Mouse (Mus musculus): ENCODE results near the gene Pomt1. TPM values are rescaled to one million over a fixed set of nuclear protein-coding genes. Genes with fewer than 3 reads are reported as not detected.

The Pomt1 gene
- 26.6 and 29.7 TPM in 2 replicates for polyA plus RNA-seq (2016; fragmentation: Nextera tagmentation; extraction: Ambion mirVana)

GRCm38 (mm10) chr2:32235886-32236759 lies at the start of gene Pomt1:
Gene Pomt1, plus strand, starts transcription at chr2:32236590.
- Histone ChIP-seq H3K4me3 (peak within 1 kb of the TSS; percentile 79), H3K27ac (peak within 1 kb of the TSS; percentile 91), H3K27me3 (ENCODE audit: poor library complexity, severe bottlenecking) (no peaks in the 10 kb centered on the region), H3K36me3 (replicated peaks) (peaks cover 61% of the 10 kb centered on the region), H3K4me1 (peaks cover 26% of the 10 kb centered on the region), H3K9me3 (no peaks in the 10 kb centered on the region)
- under 1% methylated on average over 54 of the region's 54 CpGs for WGBS
- peak; percentile 92 for DNase-seq (ENCODE audit: extremely low spot score, low spot score)

DNA sequence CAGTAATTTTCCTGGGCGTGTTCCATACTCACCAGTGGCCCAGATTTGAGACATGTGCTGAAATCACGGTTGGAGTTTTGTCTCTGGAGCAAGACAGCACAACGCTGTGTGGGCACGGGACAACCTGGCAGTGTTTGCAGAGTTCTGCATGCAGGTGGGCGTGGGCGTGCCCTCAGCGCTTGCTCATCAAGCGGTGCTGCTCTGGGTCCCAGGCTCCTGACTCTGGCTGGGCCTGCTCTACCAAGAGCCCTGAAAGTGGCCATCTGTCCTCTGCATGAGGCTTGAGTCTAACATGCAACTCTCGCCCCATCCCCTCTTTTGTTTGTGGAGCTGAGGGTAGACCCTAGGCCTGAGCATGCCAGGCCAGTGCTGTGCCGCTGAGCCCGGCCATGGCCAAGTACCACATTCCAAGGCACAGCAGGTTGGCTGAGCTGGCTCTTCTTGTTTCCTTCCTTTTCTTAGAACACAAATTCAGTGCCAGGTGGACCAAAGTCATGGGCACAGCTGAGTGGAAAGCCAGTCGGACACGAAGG lies 49.3 kb upstream of the Pomt1 start:
- Histone ChIP-seq H3K27ac (no peak overlapping the region), H3K4me1 (peaks cover 8% of the 10 kb centered on the region), H3K36me3 (replicated peaks) (peaks cover 99% of the 10 kb centered on the region), H3K4me3 (no peak overlapping the region), H3K9me3 (no peaks in the 10 kb centered on the region), H3K27me3 (ENCODE audit: poor library complexity, severe bottlenecking) (no peaks in the 10 kb centered on the region)
- DNase-seq (ENCODE audit: extremely low spot score, low spot score), result no peak
- WGBS, result 97% methylated on average over 13 of the region's 13 CpGs

DNA sequence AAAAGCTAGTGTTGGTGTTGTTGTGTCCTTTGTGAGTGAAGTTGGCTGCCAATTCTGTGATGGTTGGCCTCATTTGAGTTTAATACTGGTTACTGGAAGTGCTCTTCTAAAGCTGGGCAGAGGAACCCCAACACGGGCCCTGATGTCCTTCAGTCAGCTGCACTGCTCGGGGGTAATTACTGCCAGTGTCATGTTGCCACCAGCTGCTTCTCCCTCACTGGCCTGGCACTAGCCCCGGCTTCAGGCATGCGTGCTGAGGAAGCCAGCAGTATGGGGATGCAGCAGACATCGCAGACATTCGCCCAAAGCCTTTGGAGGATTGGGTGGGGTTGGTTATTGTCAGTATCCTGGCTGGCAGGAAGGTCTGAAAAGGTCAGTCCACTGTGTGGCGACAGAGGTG lies 48.7 kb upstream of the Pomt1 start:
- 91% methylated on average over 7 of the region's 7 CpGs for WGBS

DNA sequence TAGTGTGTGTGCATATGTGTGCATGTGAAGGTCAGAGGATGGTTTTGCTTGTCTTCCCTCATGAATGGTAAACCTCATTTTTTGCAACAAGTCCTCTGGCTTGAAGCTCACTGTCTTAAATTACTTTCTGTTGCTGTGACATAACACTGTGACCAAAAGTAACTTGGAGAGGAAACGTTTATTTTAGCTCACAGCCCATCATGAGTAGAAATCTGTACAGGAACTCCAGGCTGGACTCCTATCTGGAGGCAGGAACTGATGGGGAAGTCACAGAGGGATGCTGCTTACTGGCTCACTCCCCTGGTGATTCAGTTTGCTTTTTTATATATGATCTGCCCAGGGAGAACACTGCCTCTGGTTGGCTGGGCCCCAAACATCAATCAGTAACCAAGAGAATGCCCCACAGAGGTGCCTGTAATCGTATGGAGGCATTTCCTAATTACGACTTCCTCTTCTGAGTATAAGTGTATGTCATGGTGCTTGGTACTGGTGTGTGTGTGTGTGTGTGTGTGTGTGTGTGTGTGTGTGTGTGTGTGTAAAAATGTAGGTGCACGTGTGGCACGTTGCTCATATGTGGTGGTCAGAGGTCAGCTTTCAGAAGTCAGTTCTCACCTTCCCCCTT lies 47.2 kb upstream of the Pomt1 start:
- no peak for DNase-seq (ENCODE audit: extremely low spot score, low spot score)
- no peaks in the 10 kb centered on the region for H3K9me3 ChIP-seq
- H3K4me1 ChIP-seq, result no peaks in the 10 kb centered on the region
- WGBS, result 92% methylated on average over 5 of the region's 5 CpGs
- H3K27ac ChIP-seq, result no peak overlapping the region
- H3K27me3 ChIP-seq (ENCODE audit: poor library complexity, severe bottlenecking), result no peaks in the 10 kb centered on the region
- H3K36me3 ChIP-seq (replicated peaks), result peaks cover 99% of the 10 kb centered on the region
- no peak overlapping the region for H3K4me3 ChIP-seq

More for the DNA sequence above, 48.7 kb upstream of the Pomt1 start:
- Histone ChIP-seq H3K4me1 (peaks cover 2% of the 10 kb centered on the region), H3K36me3 (replicated peaks) (peaks cover 99% of the 10 kb centered on the region), H3K27ac (no peak overlapping the region), H3K4me3 (no peak overlapping the region), H3K9me3 (no peaks in the 10 kb centered on the region), H3K27me3 (ENCODE audit: poor library complexity, severe bottlenecking) (no peaks in the 10 kb centered on the region)
- no peak for DNase-seq (ENCODE audit: extremely low spot score, low spot score)

DNA sequence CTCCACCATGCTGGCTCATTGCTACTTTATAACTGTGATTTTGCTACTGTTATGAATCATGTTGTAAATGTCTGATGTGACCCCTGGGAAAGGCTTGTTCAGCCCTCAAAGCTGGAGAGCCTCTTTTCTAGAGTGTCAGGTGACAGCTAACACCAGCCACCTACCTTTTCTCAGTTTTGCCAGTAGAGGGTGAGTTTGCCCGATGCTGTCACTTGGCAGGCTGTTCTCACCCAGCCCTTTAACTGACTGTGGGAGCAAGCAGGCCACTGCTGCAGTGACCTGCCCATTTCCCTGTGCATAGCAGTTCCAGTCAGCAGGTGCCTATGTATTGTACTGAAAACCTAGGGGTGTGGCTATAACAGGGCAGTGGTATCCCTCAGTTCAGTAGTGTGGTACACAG lies 45.8 kb upstream of the Pomt1 start:
- DNase-seq (ENCODE audit: extremely low spot score, low spot score), result no peak
- H3K27me3 ChIP-seq (ENCODE audit: poor library complexity, severe bottlenecking), result no peaks in the 10 kb centered on the region
- peaks cover 99% of the 10 kb centered on the region for H3K36me3 ChIP-seq (replicated peaks)
- H3K9me3 ChIP-seq, result no peaks in the 10 kb centered on the region
- no peaks in the 10 kb centered on the region for H3K4me1 ChIP-seq
- H3K27ac ChIP-seq, result no peak overlapping the region
- whole genome bisulfite sequencing, result 89% methylated on average over 1 of the region's 1 CpGs
- no peak overlapping the region for H3K4me3 ChIP-seq

- Histone ChIP-seq H3K4me3 (no peak overlapping the region), H3K27me3 (ENCODE audit: poor library complexity, severe bottlenecking) (no peaks in the 10 kb centered on the region), H3K36me3 (replicated peaks) (peaks cover 99% of the 10 kb centered on the region), H3K4me1 (no peaks in the 10 kb centered on the region), H3K27ac (no peak overlapping the region), H3K9me3 (no peaks in the 10 kb centered on the region)
- no peak for DNase-seq (ENCODE audit: extremely low spot score, low spot score)
- WGBS, result 89% methylated on average over 16 of the region's 18 CpGs
Observed at GRCm38 (mm10) chr2:32191872-32192507, 44.4 kb upstream of the Pomt1 start.

- Histone ChIP-seq H3K4me1 (no peaks in the 10 kb centered on the region), H3K27me3 (ENCODE audit: poor library complexity, severe bottlenecking) (no peaks in the 10 kb centered on the region), H3K36me3 (replicated peaks) (peaks cover 100% of the 10 kb centered on the region), H3K4me3 (no peak overlapping the region), H3K27ac (no peak overlapping the region), H3K9me3 (no peaks in the 10 kb centered on the region)
- DNase-seq (ENCODE audit: extremely low spot score, low spot score), result no peak
- WGBS, result 84% methylated on average over 11 of the region's 11 CpGs
Observed at GRCm38 (mm10) chr2:32198977-32199376, 37.4 kb upstream of the Pomt1 start.

- H3K27me3 ChIP-seq (ENCODE audit: poor library complexity, severe bottlenecking), result no peaks in the 10 kb centered on the region
- H3K4me3 ChIP-seq, result no peak overlapping the region
Observed at GRCm38 (mm10) chr2:32200033-32200432, 36.4 kb upstream of the Pomt1 start.

DNA sequence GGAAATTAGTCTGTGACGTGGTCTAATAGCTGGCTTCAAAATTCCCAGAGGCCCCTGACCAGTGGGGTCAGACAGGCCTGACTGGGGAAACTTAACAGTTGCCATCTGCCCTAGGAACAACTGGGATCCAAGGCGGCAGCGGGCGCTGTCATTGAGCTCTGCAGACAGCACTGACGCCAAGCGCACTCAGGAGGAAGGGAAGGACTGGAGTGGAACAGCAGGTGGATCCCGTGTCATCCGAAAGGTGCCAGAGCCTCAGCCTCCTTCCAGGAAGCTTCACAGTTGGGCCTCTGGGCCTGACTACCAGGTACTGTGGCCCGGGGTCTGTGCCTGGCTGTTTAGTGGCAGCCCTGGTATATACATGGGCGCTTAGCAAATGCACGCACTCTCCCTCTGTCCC lies 35.7 kb upstream of the Pomt1 start:
- peaks cover 100% of the 10 kb centered on the region for H3K36me3 ChIP-seq (replicated peaks)

More at GRCm38 (mm10) chr2:32200033-32200432, 36.4 kb upstream of the Pomt1 start:
- Histone ChIP-seq H3K4me1 (no peaks in the 10 kb centered on the region), H3K36me3 (replicated peaks) (peaks cover 100% of the 10 kb centered on the region), H3K27ac (no peak overlapping the region), H3K9me3 (no peaks in the 10 kb centered on the region)
- no peak for DNase-seq (ENCODE audit: extremely low spot score, low spot score)
- WGBS, result 91% methylated on average over 4 of the region's 4 CpGs

GRCm38 (mm10) chr2:32201527-32201926 lies 34.9 kb upstream of the Pomt1 start:
- no peak overlapping the region for H3K4me3 ChIP-seq
- H3K4me1 ChIP-seq, result no peaks in the 10 kb centered on the region
- H3K36me3 ChIP-seq (replicated peaks), result peaks cover 100% of the 10 kb centered on the region
- H3K27me3 ChIP-seq (ENCODE audit: poor library complexity, severe bottlenecking), result no peaks in the 10 kb centered on the region
- H3K9me3 ChIP-seq, result no peaks in the 10 kb centered on the region
- no peak overlapping the region for H3K27ac ChIP-seq
- no peak for DNase-seq (ENCODE audit: extremely low spot score, low spot score)
- 94% methylated on average over 7 of the region's 7 CpGs for WGBS

More for the DNA sequence above, 35.7 kb upstream of the Pomt1 start:
- no peaks in the 10 kb centered on the region for H3K9me3 ChIP-seq
- WGBS, result 96% methylated on average over 11 of the region's 11 CpGs
- no peak overlapping the region for H3K27ac ChIP-seq
- no peaks in the 10 kb centered on the region for H3K27me3 ChIP-seq (ENCODE audit: poor library complexity, severe bottlenecking)
- DNase-seq (ENCODE audit: extremely low spot score, low spot score), result no peak
- no peak overlapping the region for H3K4me3 ChIP-seq
- H3K4me1 ChIP-seq, result no peaks in the 10 kb centered on the region

GRCm38 (mm10) chr2:32203853-32204252 lies 32.5 kb upstream of the Pomt1 start:
- Histone ChIP-seq H3K27ac (no peak overlapping the region), H3K4me3 (no peak overlapping the region), H3K27me3 (ENCODE audit: poor library complexity, severe bottlenecking) (no peaks in the 10 kb centered on the region), H3K36me3 (replicated peaks) (peaks cover 100% of the 10 kb centered on the region), H3K4me1 (no peaks in the 10 kb centered on the region), H3K9me3 (no peaks in the 10 kb centered on the region)
- no peak for DNase-seq (ENCODE audit: extremely low spot score, low spot score)
- 94% methylated on average over 13 of the region's 13 CpGs for WGBS

- Histone ChIP-seq H3K9me3 (no peaks in the 10 kb centered on the region), H3K27ac (no peak overlapping the region), H3K4me3 (no peak overlapping the region), H3K27me3 (ENCODE audit: poor library complexity, severe bottlenecking) (no peaks in the 10 kb centered on the region), H3K36me3 (replicated peaks) (peaks cover 100% of the 10 kb centered on the region), H3K4me1 (no peaks in the 10 kb centered on the region)
- WGBS, result 100% methylated on average over 1 of the region's 1 CpGs
- DNase-seq (ENCODE audit: extremely low spot score, low spot score), result no peak
Observed at GRCm38 (mm10) chr2:32207682-32208081, 28.7 kb upstream of the Pomt1 start.

All from forebrain, embryonic 10.5 days (tissue).